Comparison of ENCODE assay signal across 18 mouse cellular contexts in the genomic region with DNA sequence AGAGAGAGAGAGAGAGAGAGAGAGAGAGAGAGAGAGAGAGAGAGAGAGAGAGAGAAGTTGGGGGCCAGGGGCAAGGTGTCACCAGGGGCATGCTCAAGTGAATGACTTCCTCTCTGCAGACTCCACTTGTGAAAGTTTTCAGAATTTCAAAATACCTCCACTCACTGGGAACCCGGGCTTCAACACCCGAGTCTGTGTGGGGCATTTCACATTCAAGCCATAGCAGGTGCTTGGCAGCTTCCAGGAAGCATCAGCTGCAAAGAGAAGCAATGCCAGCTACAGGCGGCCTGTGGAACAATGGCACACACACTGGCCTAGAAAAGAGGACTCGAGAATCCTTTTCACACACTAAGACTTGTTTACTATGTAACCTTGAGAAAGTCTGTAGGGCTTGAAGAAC. TPM values are rescaled to one million over a fixed set of nuclear protein-coding genes. Genes with fewer than 3 reads are reported as not detected.
DNase-seq lines count a peak whose midpoint lies in the region; ATAC-seq and TF ChIP-seq lines count a peak whose summit lies in the region.
"Had no signal": no experiment of that assay in that cellular context is flagged by ENCODE, and none has a peak within 500 bp of the region (broad histone marks: within the 10 kb centered on the region; RNA-seq: fewer than 3 reads in every experiment).

No protein-coding gene starts in this region.

- H3K27ac ChIP-seq in hindbrain, embryonic 16.5 days (ENCODE audit: low read depth, low read length): no peak overlapping the region
- H3K27ac ChIP-seq in hindbrain, embryonic 12.5 days: no peak overlapping the region
- H3K27ac ChIP-seq: embryonic facial prominence, embryonic 13.5 days; gastrocnemius, adult 2 months; hindbrain, embryonic 13.5 days; kidney, postnatal 0 days had no signal

- H3K9me3 ChIP-seq in hindbrain, embryonic 16.5 days (ENCODE audit: control insufficient read depth, low read length): no peaks in the 10 kb centered on the region
- H3K9me3 ChIP-seq in hindbrain, embryonic 12.5 days (replicated peaks): no peaks in the 10 kb centered on the region
- H3K9me3 ChIP-seq: embryonic facial prominence, embryonic 13.5 days; hindbrain, embryonic 13.5 days had no signal

- H3K4me3 ChIP-seq in hindbrain, embryonic 16.5 days (ENCODE audit: low read length): no peak overlapping the region
- no peak overlapping the region for H3K4me3 ChIP-seq in hindbrain, embryonic 12.5 days
- H3K4me3 ChIP-seq in lung, adult 2 months (replicated peaks; ENCODE audit: extremely low read depth, low read depth, low read length): no peak overlapping the region
- H3K4me3 ChIP-seq: embryonic facial prominence, embryonic 13.5 days; gastrocnemius, adult 2 months; hindbrain, embryonic 13.5 days had no signal

- no peak for TF ChIP-seq CTCF in lung, adult 2 months (IDR thresholded peaks at IDR 0.05; ENCODE audit: insufficient read depth, low read length)

- TF ChIP-seq POLR2A in lung, adult 2 months (IDR thresholded peaks at IDR 0.05; ENCODE audit: borderline replicate concordance, extremely low read depth, low read depth, low read length): no peak

- 40% methylated on average over 4 of the region's 4 CpGs for WGBS in hindbrain, embryonic 16.5 days
- WGBS in hindbrain, embryonic 12.5 days: 67% methylated on average over 4 of the region's 4 CpGs
- 40% methylated on average over 4 of the region's 4 CpGs for WGBS in lung, adult 2 months

- H3K4me1 ChIP-seq in hindbrain, embryonic 16.5 days (ENCODE audit: control insufficient read depth, insufficient read depth, low read depth, low read length): peaks cover 3% of the 10 kb centered on the region; the same call in 1 of the 2 replicates
- H3K4me1 ChIP-seq in hindbrain, embryonic 12.5 days: peaks cover 8% of the 10 kb centered on the region; the same call in 1 of the 2 replicates
- no peaks in the 10 kb centered on the region for H3K4me1 ChIP-seq in lung, adult 2 months (ENCODE audit: control insufficient read depth, insufficient read depth, low read length)
- H3K4me1 ChIP-seq: embryonic facial prominence, embryonic 13.5 days had no signal

- H3K36me3 ChIP-seq in hindbrain, embryonic 16.5 days (ENCODE audit: control insufficient read depth, insufficient read depth, low read length): no peaks in the 10 kb centered on the region
- H3K36me3 ChIP-seq in hindbrain, embryonic 12.5 days: no peaks in the 10 kb centered on the region
- H3K36me3 ChIP-seq: embryonic facial prominence, embryonic 13.5 days; hindbrain, embryonic 13.5 days had no signal

- no peak overlapping the region for H3K4me2 ChIP-seq in hindbrain, embryonic 16.5 days (ENCODE audit: low read length)
- no peak overlapping the region for H3K4me2 ChIP-seq in hindbrain, embryonic 12.5 days (replicated peaks)
- H3K4me2 ChIP-seq: embryonic facial prominence, embryonic 13.5 days; hindbrain, embryonic 13.5 days had no signal

- peak; percentile 49; the same call in 1 of the 2 replicates for ATAC-seq in hindbrain, embryonic 16.5 days
- no peak for ATAC-seq in hindbrain, embryonic 12.5 days (ENCODE audit: low FRiP score)
- peak; percentile 93 for ATAC-seq in megakaryocyte, adult 5-6 weeks (ENCODE audit: poor library complexity, severe bottlenecking)

- H3K27me3 ChIP-seq in hindbrain, embryonic 16.5 days (replicated peaks; ENCODE audit: control insufficient read depth, insufficient read depth, low read length): no peaks in the 10 kb centered on the region
- H3K27me3 ChIP-seq in hindbrain, embryonic 12.5 days: peaks cover 5% of the 10 kb centered on the region
- H3K27me3 ChIP-seq: embryonic facial prominence, embryonic 13.5 days; hindbrain, embryonic 13.5 days had no signal

- H3K9ac ChIP-seq in hindbrain, embryonic 16.5 days (ENCODE audit: low read depth, low read length): no peak overlapping the region
- no peak overlapping the region for H3K9ac ChIP-seq in hindbrain, embryonic 12.5 days
- H3K9ac ChIP-seq: embryonic facial prominence, embryonic 13.5 days; hindbrain, embryonic 13.5 days had no signal

- peak; percentile 22 for DNase-seq in lung, postnatal 36 days
- DNase-seq in lung, adult 2 months: no peak
- DNase-seq in thymus, postnatal 14 days: peak; percentile 51
- DNase-seq in embryo, embryonic 9.5 days (ENCODE audit: extremely low spot score): no peak
- DNase-seq in B cell, adult 2 months: no peak
- DNase-seq: adrenal gland, adult 8-10 months; cerebellum, adult 18-20 months; gastrocnemius, adult 2 months; heart, adult 11 months; kidney, adult 11 months; lung, adult 18-20 months; midbrain, embryonic 14.5 days had no signal

RNA-seq across cellular contexts. Expression of a gene that starts 32.3 kb away (rescaled TPM):
- polyA plus RNA-seq in hindbrain, embryonic 16.5 days (2015; fragmentation: Nextera tagmentation; extraction: Ambion mirVana): 0.57 and 1.2 TPM in 2 replicates
- polyA plus RNA-seq in hindbrain, embryonic 12.5 days (2016; fragmentation: Nextera tagmentation; extraction: Ambion mirVana): 0.85 and 1.6 TPM in 2 replicates
- polyA plus RNA-seq in lung, adult 2 months (2012; rRNA removed): 10.2 and 12.7 TPM in 2 replicates
- total RNA-seq in megakaryocyte, adult 5-6 weeks (2015): 6.2 and 7.6 TPM in 2 replicates
- total RNA-seq in megakaryocyte, adult 5-6 weeks (2017): 8.0 and 12.6 TPM in 2 replicates

Comparison
In these comparisons a context has a peak if more than half of its experiments do, and no peak if none do; other contexts are left out.
1. DNase-seq: peak in lung, postnatal 36 days (single experiment) and thymus, postnatal 14 days (single experiment); none in lung, adult 2 months (single experiment), embryo, embryonic 9.5 days (single experiment) and B cell, adult 2 months (0 of 2).